Mouse (Mus musculus) neural tube, embryonic 11.5 days (tissue): ENCODE measurements around the gene Hsf5. TPM values are rescaled to one million over a fixed set of nuclear protein-coding genes. Genes with fewer than 3 reads are reported as not detected.

ENCODE experiments used
- ATAC-seq: fragments of 200-750 bp; cut with Nextera tagmentation; 2 replicates; pipeline ENCODE4 v1.8.0; 2017; ENCODE audit warnings: moderate number of reproducible peaks, mild to moderate bottlenecking, moderate TSS enrichment, moderate library complexity; ENCODE audit not compliant: insufficient read depth, low FRiP score, low TSS enrichment
- DNase-seq: peaks from one replicate; pipeline ENCODE4 v3.0.0-alpha.2; 2015; ENCODE audit warnings: low spot score
- H3K27ac ChIP-seq: fragments of 300-500 bp; sonication (generic); 2 replicates; pipeline ENCODE4 v1.5.1; 2014; ENCODE audit warnings: low read depth, mild to moderate bottlenecking, low read length
- H3K27me3 ChIP-seq: fragments of 300-500 bp; sonication (generic); 2 replicates; pipeline ENCODE4 v1.6.1; 2014; ENCODE audit warnings: mild to moderate bottlenecking, low read length, mixed read lengths; ENCODE audit not compliant: control insufficient read depth, insufficient read depth
- H3K36me3 ChIP-seq: fragments of 300-500 bp; sonication (generic); 2 replicates; pipeline ENCODE4 v1.6.1; 2014; ENCODE audit warnings: mild to moderate bottlenecking, low read length, moderate library complexity, mixed read lengths; ENCODE audit not compliant: control insufficient read depth, insufficient read depth
- H3K4me1 ChIP-seq: fragments of 300-500 bp; sonication (generic); 2 replicates; pipeline ENCODE4 v1.6.1; 2014; ENCODE audit warnings: low read length, mixed read lengths; ENCODE audit not compliant: control insufficient read depth, insufficient read depth
- H3K4me2 ChIP-seq: fragments of 300-500 bp; sonication (generic); 2 replicates; pipeline ENCODE4 v1.6.1; 2014; ENCODE audit warnings: low read depth, mild to moderate bottlenecking, moderate library complexity
- H3K4me3 ChIP-seq: fragments of 300-500 bp; sonication (generic); 2 replicates; pipeline ENCODE4 v1.5.1; 2014; ENCODE audit warnings: low read depth, low read length
- H3K9ac ChIP-seq: fragments of 300-500 bp; sonication (generic); 2 replicates; pipeline ENCODE4 v1.6.1; 2014; ENCODE audit warnings: mild to moderate bottlenecking, low read length
- H3K9me3 ChIP-seq: fragments of 300-500 bp; sonication (generic); 2 replicates; pipeline ENCODE4 v1.6.1; 2016; ENCODE audit warnings: low read length; ENCODE audit not compliant: control insufficient read depth
- WGBS: fragments of 180-500 bp; shearing (Covaris S2); extraction: QIAGEN DNeasy Blood & Tissue Kit; methylation state at CpG from one replicate; pipeline ENCODE4 v1.1.7; 2014; 5-methylcytosine and 5-hydroxymethylcytosine counted together
- polyA plus RNA-seq: library from polyadenylated mRNA; unstranded; fragments of >200 nt; fragmentation: Nextera tagmentation; extraction: Ambion mirVana; gene quantifications from 2 replicates; pipeline ENCODE4 v1.2.1, GENCODE M21; 2014

Gene Hsf5
- polyA plus RNA-seq, 1 experiment from 2014 or later, result 0.24 TPM

DNA sequence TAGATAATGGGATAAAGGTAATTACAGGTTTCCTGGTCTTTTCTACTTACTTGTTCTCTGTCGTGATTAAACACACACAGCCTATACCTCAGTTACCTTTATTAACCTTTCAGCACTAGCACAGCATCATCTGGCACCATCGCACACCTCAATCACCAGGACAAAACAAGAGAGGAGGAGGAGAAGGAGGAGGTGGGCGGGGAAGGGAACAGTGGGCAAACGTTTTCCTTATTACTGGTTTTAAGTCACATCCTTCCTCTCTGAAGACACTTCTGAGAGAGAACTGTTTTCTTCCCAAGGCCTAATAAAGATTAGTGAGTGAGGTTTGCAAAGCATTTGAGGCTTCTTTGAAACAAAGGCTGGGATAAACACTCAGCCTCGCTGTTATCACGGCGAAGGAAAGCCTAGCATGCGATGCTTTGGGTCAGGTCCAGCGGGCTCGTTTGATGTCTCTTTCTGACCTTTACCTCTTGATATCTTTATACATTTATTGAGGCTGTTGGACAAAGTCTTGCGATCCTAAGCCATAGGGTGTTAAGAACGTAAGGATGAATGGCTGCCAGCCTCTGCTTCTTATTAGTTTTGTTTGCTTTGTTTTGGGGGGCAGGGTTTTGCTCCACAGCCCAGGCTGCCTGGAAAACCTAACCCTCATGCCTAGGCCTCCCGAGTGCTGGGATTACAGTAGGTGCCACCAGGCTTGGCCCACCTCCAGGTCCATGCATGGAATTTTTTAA is 66.0 kb downstream of the Hsf5 start:
- Histone ChIP-seq H3K36me3 (no peaks in the 10 kb centered on the region), H3K4me1 (no peaks in the 10 kb centered on the region), H3K4me3 (no peak overlapping the region), H3K9me3 (no peaks in the 10 kb centered on the region), H3K4me2 (no peak overlapping the region), H3K9ac (no peak overlapping the region), H3K27ac (no peak overlapping the region), H3K27me3 (no peaks in the 10 kb centered on the region)
- ATAC-seq (no peak), DNase-seq (no peak)
- 46% methylated on average over 13 of the region's 13 CpGs for WGBS

GRCm38 (mm10) chr11:87686407-87686806 is 69.4 kb downstream of the Hsf5 start:
- H3K4me1 ChIP-seq, result no peaks in the 10 kb centered on the region
- no peak for DNase-seq
- no peaks in the 10 kb centered on the region for H3K36me3 ChIP-seq
- H3K27ac ChIP-seq, result no peak overlapping the region
- ATAC-seq, result no peak
- no peak overlapping the region for H3K4me3 ChIP-seq
- no peaks in the 10 kb centered on the region for H3K27me3 ChIP-seq
- no peak overlapping the region for H3K4me2 ChIP-seq
- H3K9ac ChIP-seq, result no peak overlapping the region
- H3K9me3 ChIP-seq, result no peaks in the 10 kb centered on the region
- WGBS, result 71% methylated on average over 7 of the region's 7 CpGs

DNA sequence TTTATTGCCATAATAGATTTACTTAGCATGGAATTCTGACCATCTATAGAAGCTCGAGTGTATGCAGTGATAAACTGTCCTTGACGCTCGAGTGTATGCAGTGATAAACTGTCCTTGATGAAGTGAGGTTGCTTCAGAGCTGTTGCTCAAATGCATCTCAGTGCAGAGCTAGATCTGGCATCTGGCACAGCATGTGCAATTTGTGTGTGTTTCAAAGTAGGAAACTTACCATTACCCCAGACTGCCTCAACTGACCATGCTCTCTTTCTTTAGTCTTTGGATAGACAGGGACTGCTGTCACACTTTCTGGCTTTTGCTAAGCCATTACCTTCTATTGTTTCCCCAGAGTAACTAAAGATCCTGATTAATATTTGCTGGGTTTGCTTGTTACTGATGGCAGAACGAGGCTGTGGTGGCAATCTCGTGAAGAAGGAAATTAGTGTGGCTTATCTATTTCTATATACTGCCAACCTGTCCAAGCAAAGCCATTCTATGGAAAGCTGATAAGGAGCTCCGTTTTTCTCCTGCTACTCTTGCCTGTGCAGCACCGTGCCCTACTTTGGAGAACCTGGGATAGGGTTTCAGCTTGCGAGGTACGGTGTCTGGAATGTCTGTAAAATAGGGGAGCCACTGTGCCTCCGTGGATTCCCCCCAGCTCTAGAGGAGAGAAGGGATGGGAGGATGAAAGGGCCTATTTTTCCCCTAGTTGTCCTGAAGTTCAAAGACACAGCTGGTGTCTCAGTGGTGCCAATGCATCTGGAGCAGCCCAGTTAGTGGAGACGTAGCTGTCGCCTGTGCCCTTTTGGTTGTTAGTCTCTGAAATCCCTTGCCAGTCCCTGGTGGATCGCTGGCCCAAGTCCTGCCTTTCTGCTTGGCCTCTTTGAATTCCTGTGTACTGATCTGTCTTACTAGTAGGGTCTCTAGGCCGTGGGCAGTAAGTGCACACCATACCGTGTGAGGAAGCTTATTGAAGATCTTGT is 70.6 kb downstream of the Hsf5 start:
- WGBS, result 78% methylated on average over 15 of the region's 15 CpGs
- Histone ChIP-seq H3K9ac (no peak overlapping the region), H3K4me2 (no peak overlapping the region), H3K9me3 (no peaks in the 10 kb centered on the region), H3K36me3 (no peaks in the 10 kb centered on the region), H3K27ac (no peak overlapping the region), H3K4me3 (no peak overlapping the region), H3K27me3 (no peaks in the 10 kb centered on the region), H3K4me1 (no peaks in the 10 kb centered on the region)
- DNase-seq, result no peak
- ATAC-seq, result no peak

DNA sequence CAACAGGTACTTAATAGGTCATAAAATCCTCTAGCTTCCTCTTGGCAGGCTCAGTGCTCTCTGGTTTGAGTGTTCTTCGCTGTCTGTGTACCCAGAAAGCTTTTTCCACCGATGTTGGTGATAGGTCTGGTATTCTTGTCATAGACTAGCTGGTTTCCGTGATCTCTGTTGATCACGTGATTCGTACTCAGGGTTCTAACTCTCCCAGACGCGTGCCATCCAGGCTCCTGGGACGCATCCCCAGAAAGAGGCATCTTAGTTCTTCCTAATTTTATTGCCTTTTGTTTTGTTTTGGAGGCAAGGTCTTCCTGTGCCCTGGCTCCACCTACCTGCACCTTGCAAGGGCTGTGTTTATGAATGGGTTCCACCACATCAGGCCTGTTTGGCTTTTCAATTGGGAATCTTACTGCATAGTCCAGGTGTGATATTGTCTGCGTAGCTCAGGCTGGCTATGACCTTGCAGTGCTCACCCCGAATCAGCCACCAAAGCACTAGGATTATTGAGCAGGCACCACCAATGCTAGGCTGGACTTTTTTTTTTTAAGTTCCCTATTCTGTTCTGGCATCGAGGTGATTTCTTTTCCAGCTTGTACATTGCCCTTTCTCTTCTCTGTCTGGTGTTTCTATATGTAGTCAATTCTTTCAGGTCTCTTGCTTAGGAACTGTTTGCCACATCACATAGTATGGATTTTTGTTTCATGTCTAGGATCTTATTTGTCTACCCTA is 71.7 kb downstream of the Hsf5 start:
- 78% methylated on average over 11 of the region's 11 CpGs for WGBS

DNA sequence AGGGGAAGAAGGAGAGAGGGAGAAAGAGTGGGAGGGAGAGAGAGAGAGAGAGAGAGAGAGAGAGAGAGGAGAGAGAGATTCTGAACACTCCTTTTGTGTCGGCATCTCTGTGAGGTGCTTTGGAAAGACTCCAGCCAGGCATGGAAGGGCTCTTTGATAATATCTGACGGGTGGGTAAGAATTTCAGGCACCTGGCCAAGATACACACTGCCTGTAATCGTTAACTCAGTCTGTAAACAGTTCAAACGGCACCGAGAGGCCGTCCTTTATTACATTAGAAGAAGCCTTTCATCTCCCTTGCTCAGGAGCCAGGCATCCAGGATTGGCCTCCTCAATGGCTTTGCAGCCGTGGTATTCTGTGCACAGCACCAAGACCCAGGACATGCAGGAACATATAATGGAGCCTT is 72.4 kb downstream of the Hsf5 start:
- no peaks in the 10 kb centered on the region for H3K36me3 ChIP-seq
- DNase-seq (no peak), ATAC-seq (no peak)
- no peaks in the 10 kb centered on the region for H3K9me3 ChIP-seq
- no peaks in the 10 kb centered on the region for H3K27me3 ChIP-seq
- H3K27ac ChIP-seq, result no peak overlapping the region
- no peak overlapping the region for H3K4me3 ChIP-seq
- H3K4me2 ChIP-seq, result no peak overlapping the region
- no peak overlapping the region for H3K9ac ChIP-seq
- H3K4me1 ChIP-seq, result no peaks in the 10 kb centered on the region
- WGBS, result 17% methylated on average over 7 of the region's 7 CpGs

More for the DNA sequence above, 71.7 kb downstream of the Hsf5 start:
- no peak overlapping the region for H3K4me3 ChIP-seq
- H3K27me3 ChIP-seq, result no peaks in the 10 kb centered on the region
- ATAC-seq (no peak), DNase-seq (no peak)
- H3K36me3 ChIP-seq, result no peaks in the 10 kb centered on the region
- H3K4me2 ChIP-seq, result no peak overlapping the region
- no peak overlapping the region for H3K9ac ChIP-seq
- H3K27ac ChIP-seq, result no peak overlapping the region
- no peaks in the 10 kb centered on the region for H3K9me3 ChIP-seq
- no peaks in the 10 kb centered on the region for H3K4me1 ChIP-seq

- Histone ChIP-seq H3K36me3 (no peaks in the 10 kb centered on the region), H3K27me3 (no peaks in the 10 kb centered on the region), H3K4me2 (no peak overlapping the region), H3K4me3 (no peak overlapping the region), H3K9me3 (no peaks in the 10 kb centered on the region), H3K9ac (no peak overlapping the region), H3K27ac (no peak overlapping the region), H3K4me1 (no peaks in the 10 kb centered on the region)
- ATAC-seq (no peak), DNase-seq (no peak)
- WGBS, result 78% methylated on average over 16 of the region's 16 CpGs
Measured at GRCm38 (mm10) chr11:87690054-87690740, 73.2 kb downstream of the Hsf5 start.

GRCm38 (mm10) chr11:87697131-87697682 is 80.2 kb downstream of the Hsf5 start:
- Histone ChIP-seq H3K9me3 (no peaks in the 10 kb centered on the region), H3K36me3 (no peaks in the 10 kb centered on the region), H3K4me1 (no peaks in the 10 kb centered on the region), H3K9ac (no peak overlapping the region), H3K4me2 (no peak overlapping the region), H3K27me3 (no peaks in the 10 kb centered on the region), H3K4me3 (no peak overlapping the region), H3K27ac (no peak overlapping the region)
- 70% methylated on average over 14 of the region's 14 CpGs for WGBS
- no peak for ATAC-seq
- DNase-seq, result no peak

DNA sequence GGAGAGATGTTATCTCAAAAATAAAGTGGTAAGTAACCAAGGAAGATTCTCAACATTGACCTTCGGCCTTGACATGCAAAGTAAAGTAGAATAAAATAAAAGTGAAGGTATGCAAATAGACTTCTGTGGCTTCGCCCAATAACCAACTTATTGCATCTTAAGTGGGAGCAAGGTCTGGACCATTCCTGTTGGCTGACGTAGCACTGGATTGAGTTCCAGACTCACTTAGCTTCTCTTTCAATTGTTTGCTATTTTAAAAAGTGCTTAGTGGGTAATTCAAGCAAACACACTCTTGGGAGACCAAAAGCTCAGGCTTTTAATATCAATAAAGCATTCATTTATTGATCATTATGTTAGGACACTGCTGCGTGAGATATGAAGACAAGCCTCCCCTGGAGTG is 81.2 kb downstream of the Hsf5 start:
- H3K4me2 ChIP-seq, result no peak overlapping the region
- no peak for DNase-seq
- no peak overlapping the region for H3K27ac ChIP-seq
- no peaks in the 10 kb centered on the region for H3K9me3 ChIP-seq
- no peaks in the 10 kb centered on the region for H3K27me3 ChIP-seq
- WGBS, result 93% methylated on average over 4 of the region's 4 CpGs
- no peak overlapping the region for H3K4me3 ChIP-seq
- no peak for ATAC-seq
- H3K9ac ChIP-seq, result no peak overlapping the region
- H3K4me1 ChIP-seq, result no peaks in the 10 kb centered on the region
- no peaks in the 10 kb centered on the region for H3K36me3 ChIP-seq
